Mouse (Mus musculus) liver, embryonic 12.5 days (tissue): ENCODE results near the gene Ly75. TPM values are rescaled to one million over a fixed set of nuclear protein-coding genes. Genes with fewer than 3 reads are reported as not detected.

Source experiments
- ATAC-seq: fragments of 200-750 bp; cut with Nextera tagmentation; 2 replicates; pipeline ENCODE4 v1.8.0; 2017; ENCODE audit warnings: moderate number of reproducible peaks, mild to moderate bottlenecking, moderate library complexity
- H3K27ac ChIP-seq: fragments of 300-500 bp; sonication (generic); 2 replicates; pipeline ENCODE4 v1.5.1; 2016; ENCODE audit warnings: mild to moderate bottlenecking
- H3K27me3 ChIP-seq: fragments of 300-500 bp; sonication (generic); replicated peaks from 2 replicates; pipeline ENCODE4 v1.6.1; 2016; ENCODE audit warnings: mild to moderate bottlenecking, moderate library complexity
- H3K36me3 ChIP-seq: fragments of 300-500 bp; sonication (generic); 2 replicates; pipeline ENCODE4 v1.6.1; 2016; ENCODE audit warnings: mild to moderate bottlenecking, moderate library complexity
- H3K4me1 ChIP-seq: fragments of 300-500 bp; sonication (generic); 2 replicates; pipeline ENCODE4 v1.6.1; 2016
- H3K4me2 ChIP-seq: fragments of 300-500 bp; sonication (generic); 2 replicates; pipeline ENCODE4 v1.6.1; 2016; ENCODE audit warnings: mild to moderate bottlenecking, moderate library complexity
- H3K4me3 ChIP-seq: fragments of 300-500 bp; sonication (generic); 2 replicates; pipeline ENCODE4 v1.5.1; 2016; ENCODE audit warnings: mild to moderate bottlenecking, moderate library complexity
- H3K9ac ChIP-seq: fragments of 300-500 bp; sonication (generic); 2 replicates; pipeline ENCODE4 v1.6.1; 2016; ENCODE audit warnings: mild to moderate bottlenecking, moderate library complexity
- H3K9me3 ChIP-seq: fragments of 300-500 bp; sonication (generic); replicated peaks from 2 replicates; pipeline ENCODE4 v1.6.1; 2016; ENCODE audit warnings: mild to moderate bottlenecking, moderate library complexity
- WGBS: fragments of 180-500 bp; shearing (Covaris S2); methylation state at CpG from one replicate; pipeline ENCODE4 v1.1.7; 2016; ENCODE audit not compliant: insufficient replicate concordance; 5-methylcytosine and 5-hydroxymethylcytosine counted together
- polyA plus RNA-seq: library from polyadenylated mRNA; unstranded; fragments of >200 nt; fragmentation: Nextera tagmentation; extraction: Ambion mirVana; gene quantifications from 2 replicates; pipeline ENCODE4 v1.2.1, GENCODE M21; 2016

Ly75 gene
- 6.4 and 7.0 TPM in 2 replicates for polyA plus RNA-seq

DNA sequence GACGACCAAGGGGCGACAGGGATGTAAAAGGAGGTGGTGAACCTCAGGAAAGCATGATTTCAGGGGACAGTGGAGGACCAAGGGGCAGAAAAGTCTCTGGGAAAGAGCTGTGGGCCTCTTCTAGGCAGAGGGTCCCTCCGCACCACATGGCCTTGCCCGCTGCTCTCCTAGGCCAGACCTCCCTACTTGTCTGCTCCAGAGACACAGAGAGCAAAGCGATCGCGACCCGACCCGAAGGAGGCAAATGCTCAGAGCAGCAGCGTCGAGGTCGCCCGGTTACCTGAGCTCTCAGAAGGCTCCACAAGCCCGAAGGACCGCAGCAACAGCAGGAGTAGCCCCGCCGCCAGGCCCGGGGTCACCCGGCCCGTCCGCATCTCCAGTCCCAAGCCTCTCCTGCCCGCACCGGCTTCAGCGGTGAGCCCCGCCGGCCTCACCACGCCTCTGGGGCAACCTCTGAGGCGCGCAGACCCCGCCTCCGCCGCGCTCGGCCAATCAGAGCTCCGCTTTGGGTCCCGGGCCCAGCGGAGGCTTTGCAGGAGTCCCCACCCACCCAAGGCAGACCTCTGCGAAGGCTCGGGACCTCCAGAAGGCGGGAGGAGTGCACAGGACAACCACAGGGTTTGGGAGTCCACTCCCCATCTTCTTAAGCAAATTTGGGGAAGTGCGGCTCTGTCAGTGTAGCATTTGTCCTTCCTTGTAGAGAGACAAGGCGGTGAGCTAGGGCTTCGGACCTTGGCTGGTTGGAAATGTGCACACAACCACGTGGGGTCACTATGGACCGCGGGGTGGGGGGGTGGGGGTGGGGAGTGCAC, at the start of gene Ly75:
Gene Ly75 (minus strand): TSS at position 446 of the 812 bp plus-strand sequence.
- H3K27me3 ChIP-seq: peaks cover 38% of the 10 kb centered on the region
- peak within 1 kb of the TSS; percentile 58 for H3K4me3 ChIP-seq
- no peaks in the 10 kb centered on the region for H3K9me3 ChIP-seq
- H3K27ac ChIP-seq: no peak within 1 kb of the TSS
- peak within 1 kb of the TSS; percentile 82 for H3K4me2 ChIP-seq
- H3K4me1 ChIP-seq: peaks cover 12% of the 10 kb centered on the region; the same call in 1 of the 2 replicates
- 2% methylated on average over 46 of the region's 46 CpGs for WGBS
- H3K36me3 ChIP-seq: no peaks in the 10 kb centered on the region
- peak within 1 kb of the TSS; percentile 52 for H3K9ac ChIP-seq
- ATAC-seq: peak; percentile 94

DNA sequence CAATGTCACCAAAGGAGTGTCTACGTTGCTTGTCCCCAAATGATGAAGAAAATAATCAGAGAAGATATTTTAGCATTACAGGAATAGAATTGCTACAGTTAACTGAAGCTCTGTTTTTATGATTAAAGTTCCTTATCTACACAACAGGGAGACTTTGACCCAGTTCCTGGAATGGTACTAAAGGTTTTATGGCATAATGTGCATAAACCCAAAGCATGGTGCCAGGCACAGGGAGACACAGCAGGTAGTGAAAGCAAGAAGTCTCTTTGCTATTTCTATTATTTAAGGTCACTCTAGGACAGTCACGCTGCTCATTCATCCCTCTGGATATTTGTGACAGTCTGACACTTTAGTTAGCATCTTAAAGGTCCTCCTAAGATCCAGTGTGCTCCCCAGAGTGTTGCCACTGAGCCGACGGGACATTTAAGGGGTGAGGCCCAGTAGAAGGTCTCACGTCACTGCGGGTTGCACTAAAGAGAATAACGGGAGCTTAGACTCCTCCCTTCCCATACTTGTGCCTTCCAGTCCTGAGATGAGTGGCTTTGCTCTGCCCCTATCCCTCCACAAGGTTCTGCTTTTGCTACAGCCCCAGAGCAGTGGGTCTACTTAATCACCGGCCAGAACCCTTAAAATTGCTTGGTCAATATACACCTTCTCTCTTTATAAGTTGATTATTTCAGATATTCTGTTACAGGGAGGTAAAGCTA, 47.4 kb upstream of the Ly75 start:
- ATAC-seq: no peak
- 68% methylated on average over 8 of the region's 8 CpGs for WGBS
- Histone ChIP-seq H3K4me1 (no peaks in the 10 kb centered on the region), H3K36me3 (no peaks in the 10 kb centered on the region), H3K9ac (no peak overlapping the region), H3K27me3 (no peaks in the 10 kb centered on the region), H3K4me2 (no peak overlapping the region), H3K27ac (no peak overlapping the region), H3K4me3 (no peak overlapping the region), H3K9me3 (no peaks in the 10 kb centered on the region)

DNA sequence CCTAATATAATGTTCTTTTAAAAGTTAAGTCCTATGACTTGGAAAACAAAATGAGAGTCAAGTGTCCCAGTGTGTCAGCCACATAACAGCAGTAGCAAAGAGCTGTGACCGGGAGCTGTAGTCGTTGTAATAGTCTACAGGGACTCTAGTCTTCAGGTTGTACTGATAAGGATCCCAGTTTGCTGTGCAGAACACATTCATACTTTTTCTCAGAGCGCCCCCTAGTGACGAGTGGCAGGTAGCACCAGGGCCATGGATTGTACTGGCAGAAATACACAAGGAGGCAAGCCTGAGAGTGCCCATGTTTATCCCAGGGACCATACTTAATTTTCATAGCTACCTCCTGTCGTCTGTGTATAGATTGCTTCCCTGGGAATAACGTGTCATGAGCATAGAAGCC, 35.0 kb upstream of the Ly75 start:
- Histone ChIP-seq H3K4me2 (no peak overlapping the region), H3K9me3 (no peaks in the 10 kb centered on the region), H3K4me3 (no peak overlapping the region), H3K4me1 (no peaks in the 10 kb centered on the region), H3K27ac (no peak overlapping the region), H3K9ac (no peak overlapping the region), H3K27me3 (no peaks in the 10 kb centered on the region), H3K36me3 (no peaks in the 10 kb centered on the region)
- WGBS: 2% methylated on average over 6 of the region's 6 CpGs
- ATAC-seq: peak; percentile 69; the same call in 1 of the 2 replicates

DNA sequence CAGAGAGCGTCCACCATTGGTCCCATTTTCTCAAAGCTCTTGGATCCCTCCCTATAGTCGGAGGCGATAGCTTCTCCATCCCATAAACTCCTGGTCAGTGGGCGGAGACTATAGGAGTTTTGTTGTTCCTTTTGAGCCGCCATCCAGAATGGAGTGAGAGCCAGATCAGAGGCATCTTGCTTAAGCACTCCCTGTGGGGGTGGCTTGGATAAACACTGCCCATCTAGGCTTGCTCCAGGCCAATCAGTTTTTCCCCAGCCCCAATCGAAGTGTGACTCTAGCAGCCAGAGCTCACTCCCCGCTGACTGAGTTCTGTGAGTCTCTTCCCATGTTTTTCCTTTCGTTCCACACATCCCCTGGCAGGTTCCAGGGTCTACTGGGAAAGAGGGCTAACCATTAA, 31.2 kb upstream of the Ly75 start:
- H3K27me3 ChIP-seq: no peaks in the 10 kb centered on the region
- H3K4me3 ChIP-seq: no peak overlapping the region
- H3K9me3 ChIP-seq: no peaks in the 10 kb centered on the region
- no peak; the same call in 1 of the 2 replicates for ATAC-seq
- H3K36me3 ChIP-seq: no peaks in the 10 kb centered on the region
- no peak overlapping the region for H3K27ac ChIP-seq
- WGBS: 46% methylated on average over 8 of the region's 8 CpGs
- no peak overlapping the region for H3K4me2 ChIP-seq
- no peak overlapping the region for H3K9ac ChIP-seq
- H3K4me1 ChIP-seq: no peaks in the 10 kb centered on the region

DNA sequence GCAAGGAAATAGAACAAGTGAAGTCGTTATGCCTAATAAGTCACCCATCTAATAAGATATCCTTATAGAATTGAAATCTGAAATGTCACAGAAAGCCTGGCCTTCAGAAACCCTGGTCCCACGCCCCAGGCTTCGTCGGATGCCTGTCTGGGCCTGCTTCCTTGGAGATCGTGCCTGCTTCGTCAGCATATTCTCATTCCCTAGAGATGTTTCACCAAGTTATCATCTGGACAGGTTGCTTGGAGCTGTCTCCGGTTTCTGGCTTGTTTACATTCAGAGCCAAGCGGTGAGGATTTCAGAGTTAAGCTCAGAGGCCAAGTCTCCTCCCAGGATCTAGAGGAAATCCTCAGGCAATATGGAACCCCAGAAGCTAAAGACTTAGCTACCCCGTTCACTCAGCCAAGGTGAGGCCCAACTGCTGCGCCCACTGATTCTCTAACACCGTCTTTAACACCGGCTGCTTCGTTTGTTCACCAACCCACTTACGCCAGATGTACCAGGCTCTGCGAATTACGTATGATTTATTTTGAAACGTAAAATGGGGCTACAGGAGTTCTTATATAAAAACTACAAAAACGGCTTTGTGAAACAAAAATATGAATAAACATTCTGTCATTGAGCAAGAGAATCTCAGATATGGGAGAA, 30.0 kb upstream of the Ly75 start:
- WGBS: 77% methylated on average over 18 of the region's 18 CpGs
- H3K27me3 ChIP-seq: no peaks in the 10 kb centered on the region

DNA sequence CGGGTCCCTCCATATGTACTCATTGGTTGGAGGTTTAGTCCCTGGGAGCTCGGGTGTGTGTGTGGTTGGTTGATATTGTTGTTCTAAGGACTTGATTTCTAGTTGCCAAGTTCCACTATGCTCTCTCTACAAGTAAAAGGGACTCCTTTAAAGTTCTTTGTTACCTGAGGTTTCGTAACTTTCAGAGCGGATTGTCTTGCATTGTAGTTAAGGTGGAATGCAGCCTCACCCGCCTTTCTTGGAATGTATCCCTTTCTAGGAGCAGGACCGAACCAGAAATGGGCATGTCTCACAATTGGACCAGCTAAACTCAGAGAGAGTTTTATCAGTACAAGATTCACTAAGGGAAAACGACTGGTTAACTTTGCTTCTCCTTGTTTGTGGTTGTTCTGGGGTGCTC, 28.1 kb upstream of the Ly75 start:
- Histone ChIP-seq H3K27ac (peak overlapping the region; percentile 34; the same call in 1 of the 2 replicates), H3K9me3 (no peaks in the 10 kb centered on the region)
- 65% methylated on average over 7 of the region's 7 CpGs for WGBS

More for the DNA sequence above, 30.0 kb upstream of the Ly75 start:
- Histone ChIP-seq H3K9ac (no peak overlapping the region), H3K4me2 (no peak overlapping the region), H3K4me1 (no peaks in the 10 kb centered on the region), H3K4me3 (no peak overlapping the region), H3K36me3 (no peaks in the 10 kb centered on the region), H3K27ac (no peak overlapping the region), H3K9me3 (no peaks in the 10 kb centered on the region)
- ATAC-seq: no peak

DNA sequence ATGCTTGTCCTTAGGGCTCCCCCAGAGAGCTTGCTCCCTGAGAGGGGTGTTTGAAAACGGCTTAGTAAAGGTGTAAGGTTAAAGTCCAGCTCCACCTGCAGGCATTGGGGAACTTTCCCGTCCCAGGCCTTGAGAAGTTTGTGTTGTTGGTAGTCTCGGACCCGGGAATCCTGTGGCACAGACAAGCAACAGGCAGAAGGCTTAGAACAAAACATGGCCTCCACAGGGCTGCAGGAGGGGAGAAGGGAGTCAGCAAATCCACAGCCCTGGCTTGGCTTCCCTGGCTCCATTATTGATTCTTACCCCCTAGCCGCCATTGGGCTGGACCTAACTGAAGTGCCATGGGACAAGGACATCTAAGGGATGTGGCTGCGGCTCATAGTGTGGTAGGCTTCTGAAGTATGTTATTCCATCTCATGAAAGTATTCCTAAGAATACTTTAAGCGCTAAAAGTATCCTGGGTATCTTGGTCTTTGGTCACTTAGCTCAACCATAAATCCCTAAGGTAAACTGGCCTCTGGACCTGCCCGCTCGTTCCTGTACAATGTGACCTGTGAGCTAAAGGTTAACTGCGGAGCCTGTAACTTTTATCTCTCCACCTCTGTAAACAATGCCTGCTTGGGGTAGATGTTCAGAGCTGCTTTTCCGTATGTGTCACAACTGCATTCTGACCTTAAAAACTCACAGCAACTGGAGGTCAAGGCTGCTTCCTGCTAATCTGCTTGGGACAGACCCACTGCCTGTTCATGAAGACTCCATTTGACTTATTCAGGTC, 27.1 kb upstream of the Ly75 start:
- peak; percentile 72 for ATAC-seq
- Histone ChIP-seq H3K4me1 (no peaks in the 10 kb centered on the region), H3K36me3 (no peaks in the 10 kb centered on the region), H3K9ac (no peak overlapping the region), H3K4me3 (no peak overlapping the region), H3K27ac (peak overlapping the region; percentile 57; the same call in 1 of the 2 replicates), H3K9me3 (no peaks in the 10 kb centered on the region), H3K27me3 (no peaks in the 10 kb centered on the region), H3K4me2 (no peak overlapping the region)
- WGBS: 64% methylated on average over 11 of the region's 11 CpGs

More for the DNA sequence above, 28.1 kb upstream of the Ly75 start:
- Histone ChIP-seq H3K36me3 (no peaks in the 10 kb centered on the region), H3K9ac (no peak overlapping the region), H3K4me3 (no peak overlapping the region), H3K27me3 (no peaks in the 10 kb centered on the region), H3K4me2 (no peak overlapping the region), H3K4me1 (no peaks in the 10 kb centered on the region)
- no peak for ATAC-seq

DNA sequence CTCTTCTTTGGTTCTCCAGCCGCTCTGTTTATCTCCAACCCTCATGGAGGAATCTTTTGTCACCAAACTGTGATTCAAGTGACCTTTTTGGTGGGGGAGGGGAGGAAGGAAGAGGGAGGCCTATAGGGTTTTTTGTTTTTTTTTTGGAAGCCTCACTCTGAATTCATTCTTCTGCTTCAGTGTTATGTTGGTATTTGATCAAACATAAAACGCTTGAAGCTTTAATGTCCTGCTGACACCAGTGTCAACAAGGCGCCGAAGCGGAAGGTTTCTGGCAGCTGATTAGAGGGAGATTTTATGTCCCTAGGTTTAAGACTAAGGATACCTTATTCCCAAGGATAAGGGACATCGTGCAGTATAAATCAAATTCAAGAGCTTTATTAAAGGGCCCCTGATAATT, 26.1 kb upstream of the Ly75 start:
- 68% methylated on average over 6 of the region's 6 CpGs for WGBS
- Histone ChIP-seq H3K9me3 (no peaks in the 10 kb centered on the region), H3K4me3 (no peak overlapping the region), H3K9ac (no peak overlapping the region), H3K36me3 (no peaks in the 10 kb centered on the region), H3K27ac (no peak overlapping the region), H3K4me2 (no peak overlapping the region), H3K27me3 (no peaks in the 10 kb centered on the region), H3K4me1 (no peaks in the 10 kb centered on the region)
- no peak for ATAC-seq

DNA sequence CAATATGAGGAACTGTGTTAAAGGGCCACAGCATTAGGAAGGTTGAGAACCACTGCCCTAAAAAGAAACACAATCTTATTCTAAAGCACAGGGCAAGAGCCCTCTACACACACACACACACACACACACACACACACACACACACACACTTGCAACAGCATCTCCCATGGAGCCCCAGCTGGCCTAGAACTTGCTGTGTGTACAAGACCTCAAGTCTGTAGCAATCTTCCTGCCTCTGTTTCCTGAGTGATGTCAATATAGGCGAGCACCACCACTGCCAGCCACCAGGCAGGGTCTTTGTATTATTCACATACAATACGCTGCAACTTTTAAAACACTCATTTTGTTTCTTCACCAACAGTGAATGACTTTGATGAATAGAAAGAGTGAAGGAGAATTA, 24.3 kb upstream of the Ly75 start:
- no peak overlapping the region for H3K9ac ChIP-seq
- H3K36me3 ChIP-seq: no peaks in the 10 kb centered on the region
- no peak overlapping the region for H3K4me3 ChIP-seq
- H3K27ac ChIP-seq: no peak overlapping the region
- H3K9me3 ChIP-seq: no peaks in the 10 kb centered on the region
- no peaks in the 10 kb centered on the region for H3K4me1 ChIP-seq
- 54% methylated on average over 2 of the region's 2 CpGs for WGBS
- H3K4me2 ChIP-seq: no peak overlapping the region
- no peaks in the 10 kb centered on the region for H3K27me3 ChIP-seq
- no peak for ATAC-seq

DNA sequence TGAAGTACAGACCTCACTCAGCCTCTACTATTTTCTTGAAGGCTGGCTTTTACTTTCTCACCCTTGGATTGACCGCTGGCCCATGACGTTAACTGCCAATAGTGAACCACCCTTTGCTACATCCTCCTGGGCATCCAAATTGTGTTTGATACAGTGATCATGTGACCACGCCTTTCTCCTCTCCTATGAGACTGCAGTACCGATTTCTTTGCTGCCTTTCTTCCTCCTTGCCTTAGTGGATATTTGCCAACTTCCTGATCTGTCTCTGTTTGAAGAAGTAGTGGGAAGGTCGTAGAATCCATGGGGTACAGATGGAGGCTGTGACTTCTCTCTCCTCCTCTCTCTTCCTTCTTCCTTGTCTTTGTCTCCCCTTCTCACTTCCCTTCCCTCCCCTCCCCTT, 22.3 kb upstream of the Ly75 start:
- ATAC-seq: no peak
- no peaks in the 10 kb centered on the region for H3K27me3 ChIP-seq
- 59% methylated on average over 5 of the region's 5 CpGs for WGBS
- H3K4me3 ChIP-seq: no peak overlapping the region
- H3K36me3 ChIP-seq: no peaks in the 10 kb centered on the region
- no peak overlapping the region for H3K4me2 ChIP-seq
- H3K4me1 ChIP-seq: no peaks in the 10 kb centered on the region
- no peaks in the 10 kb centered on the region for H3K9me3 ChIP-seq
- H3K9ac ChIP-seq: no peak overlapping the region
- H3K27ac ChIP-seq: no peak overlapping the region

DNA sequence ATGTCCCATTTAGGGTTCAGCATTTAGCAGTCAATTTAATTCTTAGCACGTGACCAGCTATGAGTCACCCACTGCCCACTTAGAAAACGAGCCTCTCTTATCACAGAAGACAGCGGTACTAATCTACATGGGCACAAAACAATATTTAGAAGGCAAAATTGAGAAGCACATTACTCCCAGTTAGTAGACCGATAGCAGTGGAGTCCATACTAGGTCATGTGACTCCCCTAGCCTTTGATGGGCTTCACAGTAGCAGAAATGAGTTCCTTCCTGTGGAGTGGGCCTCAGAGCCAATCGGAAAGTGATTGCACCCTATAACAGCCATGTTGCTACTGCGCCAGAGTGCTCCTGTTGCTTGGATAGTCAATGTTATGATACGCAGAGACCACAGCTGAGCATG, 21.7 kb upstream of the Ly75 start:
- ATAC-seq: no peak
- no peaks in the 10 kb centered on the region for H3K4me1 ChIP-seq
- no peaks in the 10 kb centered on the region for H3K36me3 ChIP-seq
- 71% methylated on average over 7 of the region's 7 CpGs for whole genome bisulfite sequencing
- H3K27ac ChIP-seq: no peak overlapping the region
- H3K27me3 ChIP-seq: no peaks in the 10 kb centered on the region
- no peaks in the 10 kb centered on the region for H3K9me3 ChIP-seq
- no peak overlapping the region for H3K4me2 ChIP-seq
- no peak overlapping the region for H3K9ac ChIP-seq
- no peak overlapping the region for H3K4me3 ChIP-seq
